ENCODE assay signal across 17 mouse cellular contexts in genomic region chr12:84220951-84221891, GRCm38 (mm10). TPM values are rescaled to one million over a fixed set of nuclear protein-coding genes. Genes with fewer than 3 reads are reported as not detected.
DNase-seq lines count a peak whose midpoint lies in the region; TF ChIP-seq lines count a peak whose summit lies in the region.
"Had no signal": no experiment of that assay in that cellular context is flagged by ENCODE, and none has a peak within 500 bp of the region (broad histone marks: within the 10 kb centered on the region; RNA-seq: fewer than 3 reads in every experiment).

No protein-coding gene starts in this region.

- H3K27ac ChIP-seq in gastrocnemius, adult 2 months, result peak overlapping the region; percentile 81
- H3K27ac ChIP-seq: embryonic facial prominence, embryonic 13.5 days; heart, embryonic 15.5 days; liver, embryonic 14.5 days; stomach, embryonic 15.5 days had no signal

- no peak for TF ChIP-seq CTCF in gastrocnemius, adult 2 months (IDR thresholded peaks at IDR 0.05)

- H3K4me3 ChIP-seq in gastrocnemius, adult 2 months, result no peak overlapping the region

- no peak for DNase-seq in gastrocnemius, adult 2 months
- no peak for DNase-seq in gastrocnemius, adult 8-10 months (ENCODE audit: low spot score in 2 of 2)
- DNase-seq in CD4-positive helper T cell, adult 2 months (ENCODE audit: low read depth, low spot score), result peak; percentile 70
- peak; percentile 37 to 65 for DNase-seq in CD8-positive naive resting alpha-beta T cell, adult 2 months (ENCODE audit: low read depth in 2 of 2, low spot score in 2 of 2)
- peak; percentile 32 to 44 for DNase-seq in thymus, postnatal 10 days (ENCODE audit: low spot score in 2 of 2)
- DNase-seq in kidney, postnatal 10 days, result no peak
- DNase-seq in cerebellum, postnatal 4 days (ENCODE audit: low spot score in 2 of 2), result no peak
- DNase-seq: adrenal gland, postnatal 10 days; B cell, adult 2 months; cerebellum, adult 9-10 months; gastrocnemius, postnatal 36 days; heart, postnatal 4 days; kidney, adult 9 months had no signal

- intact Hi-C loops in gastrocnemius, adult 2 months (cut with DNase I), result no loop called here

RNA-seq across cellular contexts. Expression of gene Elmsan1, which starts 2.5 kb away (rescaled TPM):
- 10 to 100 TPM; 10.2 to 11.9 TPM for total RNA-seq in gastrocnemius, adult 2 months (2021)
- 1 to 10 TPM; 5.7 to 9.1 (median 7.4) TPM for total RNA-seq in gastrocnemius, adult 8-10 months (2022)

Comparison
In these comparisons a context has a peak if more than half of its experiments do, and no peak if none do; other contexts are left out.
1. DNase-seq: peak in CD4-positive helper T cell, adult 2 months (single experiment), CD8-positive naive resting alpha-beta T cell, adult 2 months (2 of 2) and thymus, postnatal 10 days (2 of 2); none in gastrocnemius, adult 2 months (single experiment), gastrocnemius, adult 8-10 months (0 of 2), kidney, postnatal 10 days (single experiment) and cerebellum, postnatal 4 days (0 of 2).